Mouse (Mus musculus) frontal cortex, adult (tissue): ENCODE data around the gene Kif21b.

Experiments used
- ATAC-seq: cut with Nextera tagmentation; 2 replicates; pipeline ENCODE4 v1.9.2; 2017; ENCODE audit warnings: mild to moderate bottlenecking, moderate library complexity, mixed read lengths; ENCODE audit not compliant: low TSS enrichment

Kif21b gene

DNA sequence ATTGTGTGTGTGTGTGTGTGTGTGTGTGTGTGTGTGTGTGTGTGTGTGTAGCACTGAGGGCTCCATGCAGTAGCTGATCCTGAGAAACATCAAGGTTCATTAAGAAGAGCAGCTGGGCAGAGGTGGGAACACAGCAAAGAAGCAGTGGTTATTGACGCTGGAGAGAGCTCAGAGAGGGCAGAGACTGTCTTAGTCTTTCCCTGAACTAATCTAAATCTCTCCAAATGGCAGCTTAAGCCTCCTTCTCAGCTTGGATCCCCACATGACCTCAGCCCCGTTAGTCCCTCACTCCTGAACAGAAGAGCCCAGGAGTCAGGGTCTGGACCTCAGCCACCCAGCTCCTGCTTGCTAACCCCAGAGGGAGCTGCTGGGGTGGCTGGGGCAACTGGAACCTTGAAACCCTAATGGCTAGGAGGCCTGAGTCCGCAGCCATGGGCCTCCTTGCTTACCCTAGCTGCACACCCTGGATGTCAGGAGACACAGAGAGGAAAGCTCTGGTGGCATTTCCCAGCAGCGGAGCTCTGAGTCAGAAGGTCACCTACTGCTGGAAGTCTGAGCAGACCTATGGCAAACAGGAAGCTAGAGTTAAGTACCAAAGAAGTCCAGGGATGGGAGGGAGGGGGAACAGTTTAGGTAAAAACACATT is 2.1 kb upstream of the Kif21b start:
- ATAC-seq, result no peak

DNA sequence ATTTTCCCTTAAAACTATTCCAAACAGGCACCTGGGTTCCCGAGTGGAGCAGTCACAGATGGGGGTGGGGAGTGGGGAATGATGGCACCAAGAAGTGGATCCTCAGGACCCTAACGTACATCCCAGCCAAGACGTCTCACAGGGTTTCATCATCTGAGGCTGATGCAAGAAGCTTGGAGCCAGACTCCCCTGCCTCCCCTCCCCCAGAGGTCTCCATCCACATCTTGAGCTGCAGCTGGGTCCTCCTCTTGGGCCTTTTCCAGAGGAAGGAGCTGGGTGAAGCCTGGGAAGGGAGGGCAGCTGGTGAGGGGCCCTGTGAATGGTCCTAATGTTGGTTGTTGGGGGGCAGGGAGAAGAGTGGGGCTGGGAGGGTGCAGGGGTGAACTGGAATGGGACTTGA is 1.1 kb upstream of the Kif21b start:
- ATAC-seq, result no peak

DNA sequence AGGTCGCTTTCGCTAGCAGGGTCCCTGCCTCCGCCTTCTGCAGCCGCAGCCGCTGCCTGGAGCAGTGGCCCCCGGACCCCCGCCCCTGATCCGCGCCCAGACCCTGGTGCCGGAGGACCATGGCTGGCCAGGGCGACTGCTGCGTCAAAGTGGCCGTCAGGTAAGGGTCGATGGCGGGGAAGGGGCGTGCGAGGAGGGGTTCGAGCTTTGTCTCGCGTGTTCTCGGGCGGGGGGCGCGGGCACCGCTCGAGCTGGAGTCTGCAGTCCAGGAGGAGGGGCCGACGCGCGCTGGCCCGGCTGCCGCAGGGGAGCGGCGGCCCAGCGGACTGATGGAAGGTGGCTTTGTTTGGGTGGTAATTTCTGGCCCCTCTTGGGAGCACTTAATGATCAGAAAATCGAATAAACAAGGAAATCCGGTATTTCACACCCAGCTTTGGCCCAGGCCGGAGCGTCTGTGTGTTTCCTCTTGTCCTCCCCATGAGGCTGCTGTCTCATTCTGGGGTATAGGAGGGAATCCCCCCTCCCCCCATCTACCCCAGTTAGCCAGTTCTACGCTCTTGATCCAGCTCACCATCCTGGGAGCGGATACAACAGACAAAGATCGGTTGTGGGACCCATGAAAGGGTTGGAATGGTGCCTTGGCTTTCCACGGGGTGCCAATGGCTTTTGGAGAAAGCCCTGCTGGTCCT is 558 bp downstream of the Kif21b start:
- ATAC-seq, result no peak

DNA sequence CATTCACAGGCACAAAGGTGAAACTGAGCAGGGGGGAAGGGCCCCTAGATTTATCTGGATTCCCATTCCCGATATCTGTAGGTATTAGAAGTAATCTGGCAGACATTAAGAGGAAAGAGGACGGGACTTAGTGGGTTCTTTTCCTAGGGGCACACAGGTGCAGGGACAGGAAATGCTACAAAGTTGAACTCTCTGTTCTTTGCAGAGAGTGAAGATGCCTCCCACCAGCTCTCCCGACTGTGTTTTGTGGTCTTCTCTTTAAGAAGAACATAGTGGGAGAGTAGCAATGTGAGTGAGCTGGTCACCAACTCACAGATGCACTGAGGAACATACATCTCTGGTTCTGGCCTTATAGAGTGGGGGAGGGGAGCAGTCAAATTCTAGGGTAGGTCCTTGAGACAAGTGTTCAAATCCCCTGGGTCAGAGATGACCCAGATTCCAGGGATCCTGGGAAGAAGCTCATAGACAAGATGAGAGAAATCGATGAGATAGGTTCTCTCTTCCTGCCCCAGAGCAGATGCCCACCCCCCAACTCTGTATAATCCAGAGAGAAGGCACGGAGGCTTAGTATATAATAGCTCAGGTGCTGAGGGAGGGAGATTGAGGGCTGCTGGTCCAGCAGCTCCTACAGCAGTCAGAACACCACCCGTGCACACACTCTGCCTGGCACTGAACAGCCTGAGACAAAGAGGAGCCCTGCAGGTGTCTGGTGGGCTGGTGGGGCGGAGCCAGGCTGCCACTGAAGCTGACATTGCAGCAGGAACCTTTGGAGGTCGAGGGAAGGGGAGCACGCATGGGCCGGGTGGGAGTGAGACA is 1.4 kb downstream of the Kif21b start:
- no peak for ATAC-seq

DNA sequence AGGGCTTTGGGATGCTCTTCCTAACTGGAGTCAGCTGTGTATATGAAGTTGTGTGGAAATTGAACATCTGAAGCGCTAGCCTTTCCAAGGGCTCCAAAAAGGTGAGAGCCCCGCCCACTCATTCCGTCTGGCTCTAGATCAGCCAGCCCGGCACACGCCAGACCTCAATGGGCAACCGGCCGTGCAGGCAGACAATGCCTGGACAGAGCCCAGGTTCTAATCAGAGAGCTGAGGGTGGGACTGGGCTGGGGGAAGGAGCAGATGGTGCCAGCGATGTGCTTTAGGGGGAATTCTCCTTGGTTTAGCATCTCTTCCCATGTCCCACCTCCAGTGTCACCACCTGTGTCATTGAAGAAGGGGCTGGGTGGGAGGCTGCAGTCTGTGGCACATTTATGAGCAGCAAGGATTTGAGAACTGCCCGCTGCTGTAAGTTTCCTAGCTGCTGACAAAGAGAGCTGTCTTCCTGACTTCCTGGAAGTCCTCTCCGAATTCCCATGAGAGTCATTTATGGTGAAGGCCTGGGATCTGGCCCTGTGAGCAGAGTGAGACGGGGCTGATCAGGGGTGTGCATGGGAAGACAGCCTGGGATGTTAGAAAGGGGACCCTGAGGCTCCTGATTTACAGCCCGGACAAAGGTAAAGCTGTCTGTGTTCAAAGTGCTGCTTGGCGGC is 2.5 kb downstream of the Kif21b start:
- ATAC-seq, result no peak

DNA sequence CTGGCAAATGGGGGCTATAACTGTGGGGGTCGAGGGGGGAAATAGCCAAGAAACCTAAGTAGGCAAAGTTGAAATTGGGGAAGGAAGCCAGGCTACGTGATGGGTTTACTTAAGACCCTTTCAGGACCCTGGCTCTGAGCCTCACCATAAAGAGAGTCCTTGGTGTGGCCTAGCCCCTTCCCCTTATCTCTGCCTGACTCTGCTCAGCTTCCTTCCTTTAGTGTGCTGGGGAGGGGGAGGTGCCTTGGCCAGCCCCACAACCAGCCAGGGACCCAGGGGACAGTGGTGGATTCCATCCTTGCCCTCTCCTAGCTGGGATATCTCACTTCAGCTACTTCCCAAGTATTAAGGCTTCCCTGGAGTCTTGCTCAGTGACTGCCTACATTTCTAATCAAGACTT is 3.4 kb downstream of the Kif21b start:
- ATAC-seq, result no peak

DNA sequence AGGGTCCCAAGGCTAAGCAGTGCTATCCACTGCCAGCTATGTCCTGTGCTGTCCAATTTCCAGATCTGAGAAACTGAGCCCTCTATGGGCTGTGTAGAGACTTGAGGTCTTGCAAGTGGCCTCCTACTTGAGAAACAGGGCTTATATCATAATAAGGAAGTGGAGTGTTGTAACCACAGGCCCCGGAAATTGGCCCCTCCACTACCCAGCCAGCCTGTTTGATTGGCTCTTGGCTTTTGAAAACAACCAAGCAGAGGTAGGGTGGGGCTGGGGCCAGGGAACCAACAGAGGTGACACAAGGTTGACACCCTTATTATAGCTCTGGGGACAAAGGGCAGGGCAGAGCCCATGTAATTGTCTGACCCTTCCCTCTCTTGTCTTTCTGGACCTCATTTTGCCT is 3.9 kb downstream of the Kif21b start:
- no peak for ATAC-seq

DNA sequence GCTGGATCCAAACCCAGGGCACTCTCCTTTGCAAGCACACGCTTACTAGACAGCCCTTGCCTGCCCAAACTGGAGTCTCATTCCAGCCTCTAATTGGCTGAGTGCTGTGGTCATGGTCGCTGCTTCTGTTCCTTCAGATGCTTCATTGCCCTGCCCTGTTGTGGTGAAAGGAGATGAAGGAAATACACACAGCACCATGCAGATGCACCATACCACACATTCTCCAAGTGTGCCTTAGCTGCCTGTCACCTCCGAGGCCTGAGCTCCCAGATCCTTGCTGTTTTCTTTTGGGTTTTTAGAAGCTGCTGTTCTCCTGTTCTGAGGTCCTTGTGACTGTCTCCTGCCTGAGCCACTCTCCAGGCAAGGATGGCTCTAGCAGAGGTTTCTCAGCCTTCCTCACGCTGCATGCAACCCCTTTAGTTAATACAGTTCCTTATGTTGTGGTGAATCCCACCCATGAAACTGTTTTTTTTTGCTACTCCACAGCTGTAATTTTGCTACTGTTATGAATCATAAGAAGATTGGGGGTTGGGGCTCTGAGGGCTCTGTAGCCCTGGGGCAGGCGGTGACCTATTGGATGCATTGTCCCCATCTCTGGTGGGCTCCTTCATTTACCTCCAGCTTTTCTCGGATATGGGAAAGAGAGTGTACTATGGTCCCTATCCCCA is 4.7 kb downstream of the Kif21b start:
- no peak for ATAC-seq

DNA sequence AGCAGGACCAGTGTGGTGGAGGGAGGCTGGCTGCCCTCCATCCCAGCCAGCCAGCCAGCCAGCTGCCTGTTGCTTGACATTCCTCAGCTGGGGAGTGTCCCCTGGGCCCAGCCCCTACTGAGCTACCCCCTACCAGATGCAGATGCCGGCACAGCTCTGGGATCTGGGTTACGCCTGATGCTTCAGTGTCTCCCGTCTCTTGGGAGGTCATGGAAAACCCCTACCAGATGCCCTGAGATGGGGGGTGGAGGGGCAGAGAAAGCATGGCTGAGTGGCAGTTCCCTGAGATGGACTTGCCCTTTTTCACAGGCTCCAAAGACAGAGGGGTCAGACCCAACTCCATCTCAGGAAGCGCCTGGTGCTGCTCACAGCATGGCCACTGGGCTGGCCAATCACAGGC is 5.4 kb downstream of the Kif21b start:
- no peak for ATAC-seq

DNA sequence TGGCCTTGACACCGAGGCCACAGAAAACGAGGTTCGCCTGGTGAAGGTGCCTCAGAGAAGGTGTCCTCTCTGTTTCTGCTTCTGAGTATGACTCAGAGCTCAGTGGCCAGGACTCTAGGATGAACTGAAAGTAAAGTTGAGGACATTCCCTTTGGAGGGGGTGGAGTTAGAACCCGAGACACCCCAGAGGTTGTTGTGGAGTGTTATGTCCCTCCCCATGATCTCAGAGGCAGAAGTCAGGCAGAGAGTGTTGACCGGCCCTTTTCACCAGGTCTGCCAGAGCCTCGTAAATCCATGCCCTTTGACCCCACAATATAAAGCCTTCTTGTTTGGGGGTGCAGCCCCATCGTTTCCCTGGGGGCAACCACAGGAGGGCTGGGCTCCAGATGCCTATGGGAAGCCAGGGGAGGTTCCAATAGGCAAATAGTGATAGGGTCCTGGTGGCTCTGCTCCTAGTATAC is 5.9 kb downstream of the Kif21b start:
- no peak for ATAC-seq

DNA sequence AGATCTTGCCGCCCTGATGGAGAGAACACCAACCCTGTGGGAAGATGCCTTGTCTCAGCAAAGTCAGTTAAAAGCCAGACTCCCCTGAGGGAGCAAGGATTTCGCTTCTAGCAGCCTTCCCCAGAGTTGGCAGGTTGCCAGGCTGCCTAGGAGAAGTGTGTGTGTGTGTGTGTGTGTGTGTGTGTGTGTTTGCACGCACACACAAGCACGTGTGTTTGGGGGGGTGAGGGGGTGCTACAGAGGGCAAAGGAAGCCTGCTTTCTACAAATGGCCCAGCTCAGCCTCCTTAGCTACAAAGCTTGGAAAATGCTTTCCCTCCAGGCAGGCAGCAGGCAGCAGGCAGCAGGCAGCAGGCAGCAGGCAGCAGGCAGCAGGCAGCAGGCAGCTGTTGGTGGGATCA is 6.4 kb downstream of the Kif21b start:
- no peak for ATAC-seq

DNA sequence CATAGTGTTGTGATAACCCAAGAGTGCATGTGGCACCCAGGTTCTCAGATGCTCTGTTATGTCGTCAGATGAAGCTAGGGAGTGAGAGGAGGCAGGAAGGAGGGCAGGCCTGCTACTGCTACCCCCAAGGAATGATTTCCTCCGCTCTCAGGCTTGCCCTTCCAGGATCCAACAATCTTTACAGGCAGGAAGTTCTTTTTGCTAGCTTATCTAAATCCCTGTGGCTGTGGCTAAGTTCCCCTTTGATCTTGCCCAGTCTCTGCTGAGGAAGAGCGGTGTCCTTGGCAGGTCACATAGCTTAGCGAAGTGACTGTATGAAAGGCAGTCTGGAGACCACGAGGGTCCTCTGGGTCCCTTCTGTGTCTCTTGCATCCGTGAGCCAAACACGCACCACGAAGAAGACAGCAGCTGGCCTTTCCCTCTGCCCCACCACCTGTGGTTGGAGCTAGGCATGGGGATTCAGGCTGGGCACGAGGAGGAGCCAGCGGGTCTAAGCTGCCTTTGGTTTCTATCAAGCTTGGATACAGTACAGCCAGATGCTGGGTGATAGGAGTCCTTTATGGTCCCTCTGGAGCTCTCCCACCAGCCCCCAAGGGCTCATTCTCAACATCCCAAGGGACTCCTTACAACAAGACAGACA is 7.1 kb downstream of the Kif21b start:
- ATAC-seq, result no peak

DNA sequence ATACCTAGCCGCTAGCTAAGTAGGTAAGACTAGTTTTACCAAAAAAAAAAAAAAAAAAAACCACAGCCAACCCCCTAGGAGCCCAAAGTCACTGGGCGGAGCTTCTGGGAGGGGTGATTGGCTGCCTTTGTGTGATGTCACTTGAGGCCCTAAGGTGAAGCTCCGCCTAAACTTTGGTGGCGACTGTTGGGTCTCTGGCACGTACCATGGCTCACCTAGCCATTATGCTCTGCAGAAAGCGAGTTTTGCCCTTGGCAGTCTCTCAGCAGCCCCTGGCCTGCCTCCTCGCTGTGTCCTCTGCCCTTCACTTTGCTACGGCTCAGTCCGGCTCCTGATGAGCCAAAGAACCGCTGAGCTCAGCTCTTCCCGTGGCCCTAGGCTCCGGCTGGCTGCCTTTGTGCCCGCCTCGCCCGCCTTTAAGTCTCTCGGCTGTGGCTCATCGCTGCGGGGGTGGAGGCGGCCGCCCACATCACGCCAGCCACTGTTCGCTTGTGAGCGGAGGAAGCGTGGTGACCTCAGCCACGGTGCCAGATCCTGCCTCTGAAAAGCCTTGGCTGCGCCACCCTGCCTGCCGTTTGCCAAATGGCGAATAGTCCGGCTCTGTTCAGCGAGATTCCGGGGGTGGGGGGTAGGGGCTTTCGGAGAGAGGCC is 8.9 kb downstream of the Kif21b start:
- ATAC-seq, result peak; percentile 21

DNA sequence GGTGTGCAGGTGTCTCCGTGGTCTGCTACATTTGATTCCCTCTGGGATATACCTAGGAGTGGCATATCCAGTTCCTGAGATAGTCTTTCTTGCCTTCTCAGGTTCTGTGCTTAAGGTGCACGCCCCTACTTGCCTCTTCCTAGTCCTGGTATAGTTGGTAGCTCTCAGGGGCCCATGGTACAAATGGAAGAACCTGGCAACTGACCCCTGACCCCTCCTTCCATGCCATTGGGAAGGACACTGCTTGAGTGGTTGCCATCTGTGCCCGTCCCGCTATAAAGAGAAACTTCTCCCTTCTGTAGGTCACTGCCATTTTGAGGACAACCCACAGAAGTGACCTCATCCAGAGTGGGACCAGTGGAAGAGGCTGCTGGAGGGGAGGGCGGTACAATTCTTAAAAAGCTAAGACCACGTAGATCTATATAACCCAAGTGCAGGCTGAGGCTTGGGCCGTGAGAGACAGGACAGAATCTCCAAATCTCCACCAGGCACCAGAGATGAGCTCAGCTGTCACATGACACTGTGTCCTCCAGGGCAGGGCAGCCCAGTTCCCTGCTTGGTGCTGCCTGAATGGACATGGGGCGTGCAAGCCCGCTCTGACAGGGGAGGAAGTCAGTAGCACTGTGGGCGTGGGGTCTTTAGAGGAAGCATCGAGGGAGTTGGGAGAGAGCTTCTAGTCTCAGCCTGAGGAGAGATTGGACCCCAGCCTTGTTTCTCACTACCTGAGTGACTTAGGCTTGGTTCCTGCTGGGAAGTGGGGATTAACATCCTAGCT is 10.2 kb downstream of the Kif21b start:
- ATAC-seq, result peak; percentile 3

DNA sequence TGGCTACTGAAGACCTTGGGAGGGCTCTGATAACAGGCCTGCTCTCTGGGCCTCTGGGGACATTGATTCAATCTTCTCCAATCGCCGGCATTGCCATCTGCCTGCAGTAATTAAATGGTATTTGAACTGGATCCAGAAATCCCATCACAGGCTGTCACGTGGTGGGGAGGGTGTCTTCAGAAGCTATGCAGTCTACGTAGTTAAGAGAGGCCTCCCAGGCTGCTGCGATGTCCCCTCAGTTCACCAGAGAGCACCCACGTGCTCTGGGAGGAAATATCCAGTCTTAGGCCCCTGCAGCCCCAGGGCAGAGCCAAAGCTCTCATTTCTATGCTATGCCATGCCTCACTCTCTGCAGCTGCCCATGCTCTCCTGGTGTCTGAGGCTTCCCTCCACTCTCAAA is 11.1 kb downstream of the Kif21b start:
- ATAC-seq, result peak; percentile 14

DNA sequence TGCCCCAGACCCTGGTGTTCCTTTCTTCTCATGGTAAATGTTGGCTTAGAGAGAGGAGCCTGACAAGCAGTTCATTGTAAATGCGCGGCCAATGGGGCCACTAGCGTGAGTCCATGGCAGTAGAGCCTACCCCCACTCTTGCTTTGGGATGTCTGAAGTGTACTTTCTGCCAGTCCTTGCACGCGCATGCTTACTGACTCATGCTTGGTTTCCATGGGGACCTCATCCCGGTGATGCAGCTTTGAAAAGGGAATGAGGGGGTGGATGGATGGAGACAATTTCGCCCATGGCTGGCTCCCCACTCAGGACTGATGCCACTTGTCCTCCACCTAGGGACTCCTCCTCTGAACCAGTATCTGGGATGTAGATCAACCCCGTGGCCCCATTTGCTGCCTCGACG is 12.3 kb downstream of the Kif21b start:
- ATAC-seq, result peak; percentile 60

DNA sequence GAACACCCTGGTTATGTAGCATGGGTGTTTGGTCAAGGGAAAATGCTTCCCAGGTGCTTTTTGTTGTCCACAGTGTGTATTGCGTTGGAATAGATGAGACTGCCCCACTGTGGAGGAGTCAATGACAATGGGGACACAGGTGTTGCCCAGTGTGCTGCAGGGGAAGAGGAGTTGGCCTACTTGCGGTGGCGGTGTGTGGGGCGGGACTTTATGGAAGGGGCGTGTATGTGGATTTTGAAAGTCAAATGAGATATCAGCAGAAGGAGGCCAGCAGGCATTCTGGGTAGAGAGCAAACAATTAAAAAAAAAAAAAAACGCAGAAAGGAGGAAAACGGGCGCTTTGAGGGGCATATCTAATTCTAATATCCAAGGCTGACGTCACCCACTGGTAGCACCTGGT is 18.5 kb downstream of the Kif21b start:
- peak; percentile 6; the same call in 1 of the 2 replicates for ATAC-seq

DNA sequence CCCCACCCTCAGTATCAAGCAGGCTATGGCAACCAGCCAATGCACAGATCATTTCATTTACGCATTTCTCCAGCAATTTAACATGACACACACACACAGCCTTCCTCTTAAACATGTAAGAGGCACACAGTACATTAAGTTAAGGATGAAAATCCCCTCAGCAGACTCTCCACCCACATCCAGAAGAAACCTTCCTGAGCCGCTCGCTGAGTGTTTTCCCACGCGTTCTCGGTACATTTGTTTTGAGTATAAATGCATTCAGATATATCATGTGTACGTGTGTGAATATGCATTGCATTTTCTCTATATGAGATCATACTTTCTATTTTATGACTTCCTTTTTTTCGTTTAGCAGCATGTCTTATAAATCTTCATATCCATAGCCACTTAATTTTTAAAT is 20.2 kb downstream of the Kif21b start:
- peak; percentile 58 for ATAC-seq

DNA sequence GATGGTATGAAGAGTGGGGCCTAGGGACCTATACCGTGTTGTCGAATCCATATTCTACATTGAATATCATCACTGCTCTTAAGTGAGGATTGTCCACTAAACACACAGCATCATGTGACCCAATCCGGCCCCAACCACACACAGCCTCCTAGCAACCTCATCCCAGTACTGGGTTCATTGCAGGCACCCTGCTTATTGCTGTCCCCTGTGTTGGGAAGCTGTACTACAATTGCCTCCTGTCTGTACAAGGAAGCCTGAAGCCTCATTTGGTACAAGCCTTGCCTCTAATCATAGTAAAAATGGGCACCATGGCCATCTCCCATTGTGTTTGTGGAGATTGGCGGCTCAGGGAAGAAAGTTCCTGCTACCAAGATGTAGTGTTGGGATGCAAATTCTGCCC is 25.1 kb downstream of the Kif21b start:
- no peak for ATAC-seq

DNA sequence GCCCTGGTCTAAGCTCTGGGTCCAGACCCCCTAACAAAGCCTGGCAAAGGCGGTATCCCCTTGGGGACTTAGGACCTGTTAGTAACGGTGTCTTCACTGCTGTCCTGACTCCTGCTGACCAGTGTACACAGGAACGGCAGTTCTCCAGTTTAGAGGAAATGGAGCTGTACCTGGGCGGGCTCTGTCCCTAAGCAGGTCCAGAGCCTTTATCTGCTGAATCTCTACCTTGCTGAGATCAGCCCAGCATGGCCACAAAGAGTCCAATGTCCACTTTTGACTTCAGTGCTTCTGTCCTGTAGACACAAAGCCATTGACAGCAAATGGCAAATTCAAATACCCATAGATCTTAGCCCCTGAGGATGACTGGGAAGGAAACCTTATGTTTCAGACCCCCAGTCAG is 25.8 kb downstream of the Kif21b start:
- ATAC-seq, result no peak
